Mouse (Mus musculus) midbrain, postnatal 0 days (tissue): ENCODE data around the gene Zfp507. TPM values are rescaled to one million over a fixed set of nuclear protein-coding genes. Genes with fewer than 3 reads are reported as not detected.

ENCODE experiments used
- ATAC-seq: fragments of 200-750 bp; cut with Nextera tagmentation; 2 replicates; pipeline ENCODE4 v1.8.0; 2017; ENCODE audit warnings: moderate number of reproducible peaks, mild to moderate bottlenecking, moderate TSS enrichment, moderate library complexity; ENCODE audit not compliant: low FRiP score
- DNase-seq: peaks from one replicate; pipeline ENCODE4 v3.0.0-alpha.2; 2015; ENCODE audit warnings: low spot score
- H3K27ac ChIP-seq: fragments of 300-500 bp; sonication (generic); 2 replicates; pipeline ENCODE4 v1.5.1; 2014; ENCODE audit warnings: low read depth, mild to moderate bottlenecking, low read length, mixed read lengths
- H3K27me3 ChIP-seq: fragments of 300-500 bp; sonication (generic); 2 replicates; pipeline ENCODE4 v1.6.1; 2014; ENCODE audit warnings: low read length, control low read depth, mixed read lengths; ENCODE audit not compliant: insufficient read depth
- H3K36me3 ChIP-seq: fragments of 300-500 bp; sonication (generic); 2 replicates; pipeline ENCODE4 v1.6.1; 2014; ENCODE audit warnings: low read length, control low read depth, mixed read lengths; ENCODE audit not compliant: insufficient read depth
- H3K4me1 ChIP-seq: fragments of 300-500 bp; sonication (generic); 2 replicates; pipeline ENCODE4 v1.6.1; 2014; ENCODE audit warnings: mild to moderate bottlenecking, control low read depth, antibody characterized with exemption, low read length, mixed read lengths; ENCODE audit not compliant: insufficient read depth
- H3K4me2 ChIP-seq: fragments of 300-500 bp; sonication (generic); 2 replicates; pipeline ENCODE4 v1.6.1; 2014; ENCODE audit warnings: low read depth, mild to moderate bottlenecking, low read length, mixed read lengths; ENCODE audit not compliant: poor library complexity, severe bottlenecking
- H3K4me3 ChIP-seq: fragments of 300-500 bp; sonication (generic); 2 replicates; pipeline ENCODE4 v1.5.1; 2014; ENCODE audit warnings: low read depth, mild to moderate bottlenecking, low read length, moderate library complexity
- H3K9ac ChIP-seq: fragments of 300-500 bp; sonication (generic); replicated peaks from 2 replicates; pipeline ENCODE4 v1.6.1; 2014; ENCODE audit warnings: mild to moderate bottlenecking, low read length, moderate library complexity, mixed read lengths; ENCODE audit not compliant: poor library complexity, severe bottlenecking
- H3K9me3 ChIP-seq: fragments of 300-500 bp; sonication (generic); 2 replicates; pipeline ENCODE4 v1.6.1; 2016; ENCODE audit warnings: low read length, control low read depth
- CTCF ChIP-seq: IDR thresholded peaks from 2 replicates; pipeline ENCODE4 v1.5.1; 2016; ENCODE audit warnings: antibody characterized with exemption, mild to moderate bottlenecking
- WGBS: fragments of 180-500 bp; shearing (Covaris S2); extraction: QIAGEN DNeasy Blood & Tissue Kit; methylation state at CpG from one replicate; pipeline ENCODE4 v1.1.7; 2014; 5-methylcytosine and 5-hydroxymethylcytosine counted together
- polyA plus RNA-seq: library from polyadenylated mRNA; unstranded; fragments of >200 nt; fragmentation: Nextera tagmentation; extraction: Ambion mirVana; gene quantifications from 2 replicates; pipeline ENCODE4 v1.2.1, GENCODE M21; 2015
- total RNA-seq: library from RNA; depleted of rRNA; stranded (reverse); fragments of >200 nt; gene quantifications from 2 replicates; pipeline ENCODE4 v1.2.3, GENCODE M21; 2014

The Zfp507 gene
- total and polyA plus RNA-seq, 2 experiments from 2014 or later, result 9.0 to 20.8 TPM

DNA sequence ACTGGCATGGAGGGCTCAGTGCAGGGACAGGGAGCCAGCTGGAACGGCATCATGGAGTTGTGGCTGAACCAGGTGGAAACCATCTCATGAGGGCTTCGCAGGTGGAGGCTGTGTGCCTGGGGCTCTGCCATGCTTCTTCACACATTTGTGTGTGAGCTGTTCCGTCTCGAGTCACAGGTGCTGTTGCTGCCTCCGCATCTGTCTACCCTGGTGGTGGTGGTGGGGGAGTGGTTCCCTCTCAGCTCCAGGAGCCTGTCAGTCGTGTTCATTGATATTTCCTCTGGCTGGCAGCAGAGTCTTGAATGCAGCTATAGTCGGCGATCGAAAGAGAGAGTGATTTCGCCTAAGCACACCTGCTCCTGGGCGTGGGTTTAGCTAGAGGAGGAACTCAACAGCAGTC is 10.5 kb upstream of the Zfp507 start:
- Histone ChIP-seq H3K4me1 (no peaks in the 10 kb centered on the region), H3K9me3 (no peaks in the 10 kb centered on the region), H3K4me3 (no peak overlapping the region), H3K36me3 (no peaks in the 10 kb centered on the region), H3K27me3 (no peaks in the 10 kb centered on the region), H3K9ac (no peak overlapping the region), H3K4me2 (no peak overlapping the region), H3K27ac (no peak overlapping the region)
- no peak for TF ChIP-seq CTCF
- no peak for DNase-seq
- 84% methylated on average over 11 of the region's 11 CpGs for WGBS
- ATAC-seq, result no peak

DNA sequence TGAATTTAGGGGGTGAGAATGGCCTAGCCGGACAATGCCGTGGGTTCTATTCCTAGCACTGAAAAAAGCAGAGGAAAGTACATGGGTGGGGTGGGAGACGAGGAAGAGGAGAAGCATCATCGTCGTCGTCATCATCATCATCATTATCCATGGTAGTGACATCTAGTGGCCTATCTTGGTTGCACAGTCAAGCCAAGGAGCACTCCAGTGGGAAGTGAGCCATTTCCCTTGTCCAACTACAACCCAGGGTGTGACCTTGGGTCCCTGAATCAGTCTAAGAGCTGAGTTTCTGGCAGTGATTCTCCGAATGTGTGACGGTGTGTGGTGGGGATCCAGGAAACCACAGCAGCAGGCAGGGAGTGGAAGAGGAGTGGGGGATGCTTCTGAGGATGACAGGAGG is 7.9 kb upstream of the Zfp507 start:
- WGBS, result 59% methylated on average over 8 of the region's 8 CpGs
- DNase-seq, result no peak
- no peaks in the 10 kb centered on the region for H3K36me3 ChIP-seq
- H3K4me2 ChIP-seq, result no peak overlapping the region
- no peak overlapping the region for H3K4me3 ChIP-seq
- no peak overlapping the region for H3K9ac ChIP-seq
- peak; percentile 61 for TF ChIP-seq CTCF
- no peak for ATAC-seq
- no peaks in the 10 kb centered on the region for H3K9me3 ChIP-seq
- H3K4me1 ChIP-seq, result no peaks in the 10 kb centered on the region
- no peaks in the 10 kb centered on the region for H3K27me3 ChIP-seq
- H3K27ac ChIP-seq, result no peak overlapping the region

DNA sequence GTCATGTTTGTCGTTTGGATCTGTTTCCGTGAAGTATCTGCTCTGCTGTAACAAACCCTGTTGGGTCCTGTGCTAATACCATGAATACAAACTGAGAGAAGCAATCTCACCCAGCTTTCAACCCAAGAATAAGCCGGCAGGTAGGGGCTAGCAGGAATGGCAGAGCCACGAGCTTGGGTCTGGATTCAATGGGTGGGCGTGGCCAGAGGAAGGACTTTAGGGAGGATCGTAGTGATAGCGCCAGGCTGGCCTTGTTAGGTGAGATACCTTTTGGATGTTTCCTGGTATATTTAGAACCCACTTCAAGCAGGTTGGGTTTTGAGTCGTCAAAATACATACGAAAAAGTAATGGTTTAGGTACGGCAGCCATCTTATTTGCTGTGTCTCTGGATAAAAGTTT is 1.4 kb upstream of the Zfp507 start:
- Histone ChIP-seq H3K4me2 (no peak overlapping the region), H3K27me3 (no peaks in the 10 kb centered on the region), H3K9me3 (no peaks in the 10 kb centered on the region), H3K4me1 (0 out of 2 replicates have a peak, but pooled peaks cover 9% of the 10 kb centered on the region), H3K27ac (no peak overlapping the region), H3K9ac (no peak overlapping the region), H3K4me3 (no peak overlapping the region), H3K36me3 (peaks cover 10% of the 10 kb centered on the region; the same call in 1 of the 2 replicates)
- ATAC-seq, result no peak
- 82% methylated on average over 10 of the region's 10 CpGs for WGBS
- no peak for TF ChIP-seq CTCF
- no peak for DNase-seq

DNA sequence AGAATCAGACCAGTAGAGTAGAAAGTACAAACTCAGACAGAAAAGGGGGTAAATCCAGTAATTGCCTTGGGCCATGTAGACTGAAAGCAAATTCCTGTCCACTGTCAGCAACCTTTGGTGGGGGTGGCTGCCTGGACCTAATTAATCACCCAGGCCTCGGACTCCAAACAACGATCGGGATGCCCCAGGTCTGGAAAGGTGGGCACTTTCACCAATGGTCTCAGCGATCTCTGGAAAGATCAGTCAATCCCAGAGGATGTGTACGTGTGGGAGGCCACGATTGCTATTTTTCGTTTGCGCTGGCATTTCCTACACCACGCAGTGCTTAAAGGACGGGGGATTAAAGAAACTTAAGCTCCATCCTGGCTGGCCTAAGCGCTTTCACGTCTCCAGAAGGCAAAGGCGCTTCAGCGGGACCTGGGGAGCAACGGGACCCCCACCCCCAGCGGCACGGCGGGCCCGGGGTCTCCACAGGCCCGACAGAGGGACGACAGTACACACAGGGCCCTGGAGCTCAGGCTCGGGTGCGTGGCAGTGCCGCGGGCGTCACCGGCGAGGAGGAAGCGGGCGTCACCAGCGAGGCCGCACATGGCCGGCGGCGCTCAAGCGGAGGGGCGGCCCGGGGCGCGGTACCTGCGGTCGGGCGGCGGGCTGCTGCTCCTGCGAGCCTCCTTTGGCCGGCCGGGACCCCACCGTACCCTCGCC is 450 bp downstream of the Zfp507 start:
- DNase-seq, result no peak
- Histone ChIP-seq H3K27ac (peak overlapping the region; percentile 85), H3K9ac (peak overlapping the region; percentile 96), H3K27me3 (no peaks in the 10 kb centered on the region), H3K9me3 (no peaks in the 10 kb centered on the region), H3K4me1 (0 out of 2 replicates have a peak, but pooled peaks cover 9% of the 10 kb centered on the region), H3K4me3 (peak overlapping the region; percentile 92), H3K36me3 (peaks cover 12% of the 10 kb centered on the region; the same call in 1 of the 2 replicates), H3K4me2 (peak overlapping the region; percentile 87)
- peak; percentile 86 for ATAC-seq
- TF ChIP-seq CTCF, result no peak
- under 1% methylated on average over 31 of the region's 49 CpGs for WGBS

DNA sequence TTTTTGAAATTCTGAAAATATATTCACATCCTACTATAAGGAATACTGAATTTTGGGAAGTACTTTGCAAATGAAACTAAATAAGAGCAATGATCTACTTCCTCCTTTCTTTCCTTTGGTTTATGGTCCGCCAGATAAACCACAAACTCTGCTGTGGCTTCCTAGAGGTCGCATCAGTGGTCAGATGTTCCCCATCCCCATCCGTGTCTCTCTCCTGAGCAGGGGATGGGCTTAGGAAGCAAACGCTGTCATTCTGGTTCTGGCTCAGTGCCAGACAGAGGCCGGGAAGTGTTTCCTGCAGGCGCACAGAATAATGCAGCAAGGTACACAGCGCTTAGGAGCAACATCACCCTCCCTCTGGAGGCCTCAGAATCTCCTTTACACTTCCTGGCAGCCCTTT is 6.7 kb downstream of the Zfp507 start:
- Histone ChIP-seq H3K9me3 (no peaks in the 10 kb centered on the region), H3K9ac (no peak overlapping the region), H3K4me1 (0 out of 2 replicates have a peak, but pooled peaks cover 1% of the 10 kb centered on the region), H3K4me3 (no peak overlapping the region), H3K27ac (no peak overlapping the region), H3K36me3 (peaks cover 50% of the 10 kb centered on the region), H3K4me2 (no peak overlapping the region), H3K27me3 (no peaks in the 10 kb centered on the region)
- WGBS, result 57% methylated on average over 7 of the region's 7 CpGs
- DNase-seq, result no peak
- no peak for ATAC-seq
- TF ChIP-seq CTCF, result no peak

DNA sequence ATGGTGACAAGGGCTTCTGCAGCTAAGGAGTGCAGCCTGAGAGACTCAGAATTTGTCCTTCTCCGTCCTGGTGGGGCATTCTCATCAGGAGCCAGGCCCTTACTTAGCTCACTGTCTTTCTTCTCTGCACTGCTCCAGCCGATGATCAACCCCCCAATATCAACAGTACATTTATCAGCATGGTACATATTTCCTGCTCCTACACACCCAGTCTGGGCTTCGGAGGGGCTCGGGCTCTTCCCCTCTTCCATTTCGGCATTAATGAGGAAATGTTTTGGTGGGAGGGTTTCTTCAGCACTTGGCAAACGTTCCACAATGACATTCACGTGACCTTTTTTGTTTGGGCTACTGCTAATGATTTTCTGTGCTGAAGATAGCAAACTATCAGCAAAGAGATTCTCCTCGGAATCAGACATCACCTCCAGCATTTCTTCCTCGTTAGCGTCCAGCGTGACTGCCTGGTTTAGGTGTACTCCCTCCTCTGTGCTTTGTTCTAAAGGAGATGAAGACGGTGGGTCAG is 8.6 kb downstream of the Zfp507 start:
- H3K4me1 ChIP-seq, result no peaks in the 10 kb centered on the region
- H3K9me3 ChIP-seq, result no peaks in the 10 kb centered on the region
- DNase-seq, result no peak
- no peak overlapping the region for H3K27ac ChIP-seq
- H3K4me3 ChIP-seq, result no peak overlapping the region
- 87% methylated on average over 12 of the region's 12 CpGs for WGBS
- ATAC-seq, result no peak
- H3K36me3 ChIP-seq, result peaks cover 55% of the 10 kb centered on the region
- H3K4me2 ChIP-seq, result no peak overlapping the region
- no peak for TF ChIP-seq CTCF
- no peaks in the 10 kb centered on the region for H3K27me3 ChIP-seq
- no peak overlapping the region for H3K9ac ChIP-seq
